Mouse (Mus musculus) urinary bladder, adult 18-20 months (tissue): ENCODE results near the gene Idh3b.

Experiments used
- DNase-seq, 2 experiments: peaks; one replicate each; pipeline ENCODE4 v3.0.0; 2022; ENCODE audit warnings: low spot score in 2 of 2, mixed read lengths in 2 of 2

The Idh3b gene

GRCm38 (mm10) chr2:130283854-130284654, at the start of gene Idh3b:
TSS of gene Idh3b (minus strand) at chr2:130284547.
- DNase-seq, result peak; percentile 83 to 86

GRCm38 (mm10) chr2:130329502-130329901, 45.2 kb upstream of the Idh3b start:
- no peak for DNase-seq

DNA sequence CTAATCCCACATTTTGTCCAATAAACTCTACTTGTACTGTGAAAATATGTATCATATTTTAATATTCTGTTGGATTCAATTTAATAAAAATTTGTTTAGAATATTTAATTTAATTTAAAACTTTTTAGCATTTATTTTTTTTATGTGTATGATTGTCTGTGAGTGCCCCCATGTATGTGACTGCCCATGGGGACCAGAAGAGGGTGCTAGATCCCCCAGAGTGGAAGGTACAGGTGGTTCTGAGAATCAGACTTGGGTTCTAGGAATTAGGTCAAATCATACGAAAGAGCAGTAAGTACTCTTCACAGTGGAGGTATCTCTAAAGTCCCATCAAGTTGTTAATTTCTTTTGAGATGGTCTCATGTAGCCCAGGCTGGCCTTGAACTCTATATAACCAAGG, 42.7 kb upstream of the Idh3b start:
- DNase-seq, result no peak

DNA sequence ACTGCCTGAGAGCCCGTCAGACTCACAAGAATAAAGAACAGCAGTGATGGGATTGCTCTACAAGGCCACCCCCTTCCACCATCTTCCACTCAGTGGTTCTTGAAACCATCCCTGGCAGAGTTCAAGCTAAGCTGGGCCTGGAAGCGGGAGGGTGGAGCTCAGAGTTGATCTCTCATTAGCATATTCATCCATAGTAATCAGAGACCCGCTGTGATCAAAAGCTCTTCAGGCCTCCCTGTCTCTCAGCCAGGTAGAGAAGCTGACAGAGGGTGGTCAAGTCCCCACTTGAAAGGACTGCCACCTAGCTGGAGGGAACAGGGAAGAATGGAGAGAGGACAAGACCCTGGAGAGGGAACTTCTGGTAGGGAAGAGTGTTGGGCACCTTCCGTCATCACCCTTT, 18.7 kb upstream of the Idh3b start:
- no peak for DNase-seq

DNA sequence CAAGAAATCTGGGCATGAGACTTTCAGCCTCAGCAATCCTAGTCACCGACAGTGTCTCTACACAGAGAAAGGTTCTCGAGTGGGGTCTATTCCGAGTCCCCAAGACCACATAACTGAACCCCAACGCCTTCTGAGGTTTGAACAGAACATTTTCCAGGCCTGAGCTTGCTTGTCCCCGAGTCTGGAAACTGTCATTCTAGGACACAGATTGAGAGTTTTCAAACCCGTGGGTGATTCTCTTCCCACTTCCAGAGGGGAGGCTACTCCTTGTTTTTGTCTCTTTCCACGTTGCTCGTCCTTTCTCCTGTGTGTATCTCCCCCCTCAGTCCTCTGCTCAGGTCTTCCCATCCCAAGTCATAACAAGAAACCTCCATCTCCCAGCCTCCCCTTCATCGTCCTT, 13.2 kb upstream of the Idh3b start:
- no peak for DNase-seq

DNA sequence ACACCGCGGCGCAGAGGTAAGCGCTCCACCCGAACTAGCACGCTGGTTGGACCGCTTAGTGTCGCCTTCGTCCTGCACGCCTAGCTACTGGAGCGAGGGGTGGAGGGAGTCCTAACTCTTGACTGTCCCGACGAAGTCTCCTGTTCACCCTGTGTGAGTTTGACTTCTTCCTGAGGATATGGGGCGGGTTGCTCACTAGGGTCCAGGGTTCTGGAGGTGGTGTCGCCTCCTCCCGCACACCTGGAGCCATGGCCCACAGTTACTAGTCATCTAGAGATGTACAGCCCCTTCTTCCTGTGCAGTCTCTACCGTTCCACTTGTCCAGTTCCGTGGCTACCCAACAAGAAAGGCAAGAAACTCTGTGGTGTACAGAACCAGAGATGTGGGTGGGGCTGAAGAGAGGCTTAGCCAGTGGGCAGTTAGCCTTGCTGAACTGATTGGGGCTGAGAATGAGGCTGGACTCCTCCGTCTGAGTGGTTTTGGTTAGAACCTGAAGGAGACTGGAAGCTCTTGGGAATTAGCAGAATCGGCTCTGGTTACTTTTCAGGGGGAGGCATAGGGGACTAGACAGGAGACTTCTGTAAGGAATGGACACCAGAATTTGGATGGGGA, 11.9 kb upstream of the Idh3b start:
- peak in 1 of 2 experiments; percentile 16 for DNase-seq

GRCm38 (mm10) chr2:130295331-130296133, 11.2 kb upstream of the Idh3b start:
- peak in 1 of 2 experiments; percentile 34 for DNase-seq

GRCm38 (mm10) chr2:130294936-130295277, 10.6 kb upstream of the Idh3b start, which contains the start of gene Ebf4:
TSS of gene Ebf4 (plus strand) at chr2:130295169.
- DNase-seq, result peak; percentile 19 to 29

DNA sequence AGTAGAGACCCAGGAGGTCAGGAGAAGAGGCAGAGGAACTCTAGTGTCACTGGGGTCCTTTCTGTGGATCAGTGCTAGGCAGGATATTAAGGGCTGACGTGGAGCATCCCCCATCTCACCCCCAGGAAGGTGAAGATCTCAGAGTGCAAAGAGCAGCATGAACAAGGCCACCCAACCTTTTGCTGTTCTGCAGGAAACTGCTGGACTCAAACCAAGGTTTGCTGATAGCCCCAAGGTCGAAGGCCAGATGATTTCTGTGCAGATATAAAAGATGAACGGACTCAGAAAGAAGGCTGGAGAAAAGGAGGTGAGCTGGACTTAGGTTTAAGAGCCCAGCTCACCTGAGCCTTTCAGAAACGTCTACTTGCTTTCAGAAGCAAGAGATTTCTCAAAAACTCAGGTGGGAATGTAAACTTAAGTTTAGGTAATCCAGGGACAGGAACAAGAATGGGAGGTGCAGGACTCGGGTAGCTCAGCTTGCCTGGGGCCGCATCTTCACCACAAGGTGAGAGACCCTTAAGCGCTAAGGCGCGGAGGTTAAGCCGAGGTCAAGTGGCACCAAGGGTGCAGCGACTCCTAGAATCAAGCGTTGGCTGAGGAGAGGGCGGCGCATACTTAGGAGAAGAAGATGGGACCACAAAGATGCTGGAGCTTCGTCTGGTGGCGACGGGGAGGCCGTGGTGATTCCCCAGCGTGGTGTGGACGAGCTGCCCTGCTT, 10.0 kb upstream of the Idh3b start:
- no peak for DNase-seq

GRCm38 (mm10) chr2:130293486-130293885, 9.1 kb upstream of the Idh3b start:
- DNase-seq, result no peak

DNA sequence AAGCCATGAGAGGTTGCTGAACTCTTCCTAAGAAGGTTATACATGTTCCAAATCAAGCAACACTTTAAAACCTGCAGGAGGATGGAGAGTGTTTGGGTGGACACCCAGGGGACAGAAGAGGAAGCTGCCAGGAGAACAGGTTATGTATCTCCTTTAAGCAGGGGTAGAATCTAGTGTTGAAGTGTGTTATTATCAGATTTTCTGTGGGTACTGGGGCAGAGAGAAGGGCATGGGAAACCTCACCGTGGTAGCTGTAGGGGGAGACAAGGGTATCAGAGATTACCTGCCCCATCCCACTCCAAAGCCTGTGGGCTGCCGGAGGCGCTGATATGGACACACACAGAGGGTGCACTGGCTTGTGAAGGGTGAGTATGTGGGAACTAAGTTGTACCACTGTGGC, 8.7 kb upstream of the Idh3b start:
- no peak for DNase-seq

GRCm38 (mm10) chr2:130291434-130291833, 7.1 kb upstream of the Idh3b start:
- peak; percentile 21 to 42 for DNase-seq

GRCm38 (mm10) chr2:130289086-130289485, 4.7 kb upstream of the Idh3b start:
- DNase-seq, result no peak

GRCm38 (mm10) chr2:130280818-130281217, 3.5 kb downstream of the Idh3b start:
- DNase-seq, result no peak

DNA sequence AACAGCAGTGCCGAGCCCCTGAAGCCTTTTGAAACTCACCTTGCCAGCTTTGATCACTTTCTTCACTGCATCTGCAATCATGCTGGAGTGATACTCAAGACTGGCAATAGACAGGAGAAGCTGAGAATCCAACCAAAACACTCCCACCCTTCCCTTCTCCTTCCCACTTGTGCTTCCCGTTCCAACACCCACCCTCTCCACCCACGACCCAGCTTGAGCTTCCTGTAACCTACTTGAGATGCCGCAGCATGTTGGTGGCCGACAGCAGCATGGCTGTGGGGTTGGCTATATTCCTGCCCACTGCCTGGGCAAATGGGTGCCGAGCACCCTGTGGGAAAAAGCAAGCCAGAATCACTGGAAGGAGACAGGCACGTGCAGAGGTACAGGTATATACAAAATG, 4.1 kb downstream of the Idh3b start:
- no peak for DNase-seq

DNA sequence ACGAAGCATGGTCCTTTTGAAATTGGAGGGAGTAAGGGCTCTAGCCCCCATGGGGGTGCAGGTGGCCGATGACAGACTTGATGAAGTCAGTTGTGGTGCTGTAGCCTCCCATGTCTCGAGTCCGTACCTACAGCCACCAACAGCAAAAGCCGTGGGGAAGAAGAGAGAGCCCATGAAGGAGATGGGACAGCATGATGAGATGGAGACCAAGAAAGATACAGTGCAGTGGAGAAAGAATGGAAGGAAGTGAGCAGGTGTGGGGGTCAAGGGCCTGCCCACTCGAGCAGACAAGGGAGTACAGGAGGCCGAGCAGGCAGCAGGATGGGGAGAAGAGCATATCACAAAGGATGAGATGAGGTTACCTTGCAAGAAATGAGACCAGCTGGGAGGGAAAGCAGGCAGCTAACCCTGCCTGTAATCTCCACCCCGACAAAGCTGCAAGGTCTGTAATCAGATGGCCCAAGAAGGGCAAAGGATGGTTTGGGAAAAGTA, 4.7 kb downstream of the Idh3b start:
- DNase-seq, result no peak

- no peak for DNase-seq
Measured at GRCm38 (mm10) chr2:130275649-130276048, 8.7 kb downstream of the Idh3b start.

DNA sequence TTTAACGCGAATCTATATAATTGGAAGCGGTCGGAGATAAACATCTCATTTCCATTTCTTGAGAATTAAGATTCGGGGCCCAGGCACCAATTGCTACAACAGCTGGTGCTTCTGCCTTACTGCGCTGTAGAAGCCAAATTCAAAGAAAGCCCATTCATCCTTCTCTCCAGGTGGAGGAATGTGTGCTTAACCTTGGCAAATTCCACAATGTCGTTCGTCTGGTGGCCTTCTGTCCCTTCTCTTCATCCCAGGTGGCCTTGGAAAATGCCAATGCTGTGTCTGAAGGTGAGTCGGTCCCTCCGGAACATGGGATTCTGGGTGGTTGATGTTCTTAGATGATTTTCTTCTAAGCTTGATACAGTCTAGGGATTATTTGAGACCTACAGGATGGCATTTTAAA, 9.5 kb downstream of the Idh3b start:
- DNase-seq, result no peak

- DNase-seq, result peak; percentile 98 to 99
Measured at GRCm38 (mm10) chr2:130274149-130274861, 10.0 kb downstream of the Idh3b start, which contains the start of gene Nop56. TSS of gene Nop56 (plus strand) at chr2:130274430.

GRCm38 (mm10) chr2:130273732-130274131, 10.6 kb downstream of the Idh3b start:
- no peak for DNase-seq

GRCm38 (mm10) chr2:130268074-130268473, 16.3 kb downstream of the Idh3b start:
- DNase-seq, result no peak
